Mouse (Mus musculus) liver, embryonic 15.5 days (tissue): ENCODE data around the gene Scin. TPM values are rescaled to one million over a fixed set of nuclear protein-coding genes. Genes with fewer than 3 reads are reported as not detected.
A peak's percentile ranks its signal among the peaks of the same experiment; 100 is the strongest.

ENCODE experiments used
- ATAC-seq: fragments of 200-750 bp; cut with Nextera tagmentation; 2 replicates; pipeline ENCODE4 v1.8.0; 2017; ENCODE audit warnings: moderate number of reproducible peaks, mild to moderate bottlenecking, moderate library complexity; ENCODE audit not compliant: insufficient read depth
- H3K27ac ChIP-seq: fragments of 300-500 bp; sonication (generic); replicated peaks from 2 replicates; pipeline ENCODE4 v1.5.1; 2015; ENCODE audit warnings: mild to moderate bottlenecking, inconsistent platforms
- H3K27me3 ChIP-seq: fragments of 300-500 bp; sonication (generic); 2 replicates; pipeline ENCODE4 v1.6.1; 2015; ENCODE audit warnings: mild to moderate bottlenecking, inconsistent platforms
- H3K36me3 ChIP-seq: fragments of 300-500 bp; sonication (generic); replicated peaks from 2 replicates; pipeline ENCODE4 v1.6.1; 2015; ENCODE audit warnings: moderate library complexity, mild to moderate bottlenecking, inconsistent platforms
- H3K4me1 ChIP-seq: fragments of 300-500 bp; sonication (generic); replicated peaks from 2 replicates; pipeline ENCODE4 v1.6.1; 2015; ENCODE audit warnings: inconsistent platforms
- H3K4me2 ChIP-seq: fragments of 300-500 bp; sonication (generic); 2 replicates; pipeline ENCODE4 v1.6.1; 2015; ENCODE audit warnings: moderate library complexity, mild to moderate bottlenecking, inconsistent platforms
- H3K4me3 ChIP-seq: fragments of 300-500 bp; sonication (generic); replicated peaks from 2 replicates; pipeline ENCODE4 v1.5.1; 2015; ENCODE audit warnings: mild to moderate bottlenecking, inconsistent platforms
- H3K9ac ChIP-seq: fragments of 300-500 bp; sonication (generic); 2 replicates; pipeline ENCODE4 v1.6.1; 2015; ENCODE audit warnings: moderate library complexity, mild to moderate bottlenecking, inconsistent platforms
- H3K9me3 ChIP-seq: fragments of 300-500 bp; sonication (generic); replicated peaks from 2 replicates; pipeline ENCODE4 v1.6.1; 2016; ENCODE audit warnings: inconsistent platforms
- WGBS: fragments of 180-500 bp; shearing (Covaris S2); methylation state at CpG from one replicate; pipeline ENCODE4 v1.1.7; 2015; ENCODE audit warnings: mixed read lengths; ENCODE audit not compliant: insufficient replicate concordance; 5-methylcytosine and 5-hydroxymethylcytosine counted together
- polyA plus RNA-seq: library from polyadenylated mRNA; unstranded; fragments of >200 nt; fragmentation: Nextera tagmentation; extraction: Ambion mirVana; gene quantifications from 2 replicates; pipeline ENCODE4 v1.2.1, GENCODE M21; 2015

Gene Scin
- polyA plus RNA-seq, 1 experiment from 2014 or later = 0.12 TPM

DNA sequence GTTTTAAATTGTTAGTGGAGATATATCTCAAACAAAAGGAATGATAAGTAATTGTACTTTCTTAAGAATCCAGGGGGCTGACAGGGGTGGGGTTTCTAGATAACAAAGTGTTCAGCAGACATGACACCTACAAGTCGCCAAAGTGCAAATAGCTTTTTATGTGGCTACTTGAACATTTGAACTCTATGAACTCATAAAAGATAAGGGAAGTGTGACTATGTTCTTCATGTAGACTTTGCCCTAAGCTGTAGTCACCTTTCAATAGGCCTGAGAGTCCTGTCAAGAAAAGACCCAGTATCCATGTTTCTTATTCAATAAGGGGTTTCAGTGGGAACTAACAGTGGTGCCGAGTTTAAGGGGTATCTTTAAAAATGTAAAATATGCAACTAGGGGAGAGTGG, 110.1 kb downstream of the Scin start:
- Histone ChIP-seq H3K36me3 (no peaks in the 10 kb centered on the region), H3K27ac (no peak overlapping the region), H3K9me3 (no peaks in the 10 kb centered on the region), H3K27me3 (no peaks in the 10 kb centered on the region), H3K4me3 (no peak overlapping the region), H3K4me1 (peaks cover 44% of the 10 kb centered on the region), H3K9ac (no peak overlapping the region), H3K4me2 (no peak overlapping the region)
- 29% methylated on average over 2 of the region's 2 CpGs for WGBS
- no peak for ATAC-seq

DNA sequence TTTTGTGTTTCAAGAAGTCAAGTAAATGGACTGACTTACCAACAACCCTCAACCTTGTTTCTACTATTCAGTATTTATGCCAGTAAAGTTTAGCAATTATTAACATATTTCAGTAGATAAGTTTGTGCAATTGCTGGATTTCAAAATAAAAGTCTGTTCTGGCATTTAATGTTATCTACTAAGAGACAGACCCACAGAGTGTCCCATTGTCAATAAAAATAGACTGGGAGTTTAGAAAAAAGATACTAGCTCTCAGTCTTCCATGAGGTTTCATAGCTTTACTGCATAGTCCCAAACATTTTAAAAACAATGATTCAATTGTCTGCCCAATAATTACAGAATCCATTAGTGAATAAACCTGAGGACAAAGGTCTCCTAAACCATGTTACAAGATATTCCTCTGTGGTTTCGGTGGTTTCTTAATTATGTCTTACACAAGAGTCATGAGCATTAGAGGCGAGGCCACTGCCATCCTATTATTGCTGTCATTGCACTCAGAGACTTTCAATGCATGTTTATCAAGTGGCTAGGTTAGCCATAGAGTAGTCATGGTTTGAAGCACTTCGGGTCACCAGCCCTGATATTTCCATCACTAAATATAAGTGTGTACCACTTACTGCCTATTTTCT, 110.9 kb downstream of the Scin start:
- Histone ChIP-seq H3K9ac (no peak overlapping the region), H3K36me3 (no peaks in the 10 kb centered on the region), H3K4me3 (no peak overlapping the region), H3K9me3 (no peaks in the 10 kb centered on the region), H3K4me2 (no peak overlapping the region), H3K27me3 (no peaks in the 10 kb centered on the region), H3K4me1 (peaks cover 38% of the 10 kb centered on the region), H3K27ac (peak overlapping the region; percentile 46)
- ATAC-seq = no peak
- WGBS = 31% methylated on average over 3 of the region's 3 CpGs

GRCm38 (mm10) chr12:40022344-40022743, 111.7 kb downstream of the Scin start:
- Histone ChIP-seq H3K4me3 (no peak overlapping the region), H3K4me1 (peaks cover 35% of the 10 kb centered on the region), H3K9me3 (no peaks in the 10 kb centered on the region), H3K4me2 (no peak overlapping the region), H3K27ac (no peak overlapping the region; the same call in 1 of the 2 replicates), H3K36me3 (no peaks in the 10 kb centered on the region), H3K27me3 (no peaks in the 10 kb centered on the region), H3K9ac (no peak overlapping the region)
- ATAC-seq = no peak
- WGBS = 56% methylated on average over 3 of the region's 3 CpGs

- Histone ChIP-seq H3K36me3 (no peaks in the 10 kb centered on the region), H3K9me3 (no peaks in the 10 kb centered on the region), H3K9ac (no peak overlapping the region), H3K27ac (no peak overlapping the region), H3K27me3 (no peaks in the 10 kb centered on the region), H3K4me3 (no peak overlapping the region), H3K4me1 (peaks cover 23% of the 10 kb centered on the region), H3K4me2 (peak overlapping the region; percentile 36; the same call in 1 of the 2 replicates)
- ATAC-seq = no peak
- 55% methylated on average over 6 of the region's 6 CpGs for WGBS
Observed at GRCm38 (mm10) chr12:40017955-40018505, 116.0 kb downstream of the Scin start.

- Histone ChIP-seq H3K36me3 (no peaks in the 10 kb centered on the region), H3K4me2 (peak overlapping the region; percentile 70), H3K9ac (peak overlapping the region; percentile 42), H3K27me3 (no peaks in the 10 kb centered on the region), H3K27ac (peak overlapping the region; percentile 55), H3K9me3 (no peaks in the 10 kb centered on the region), H3K4me3 (peak overlapping the region; percentile 47), H3K4me1 (peaks cover 14% of the 10 kb centered on the region)
- ATAC-seq = peak; percentile 88
- 10% methylated on average over 19 of the region's 19 CpGs for WGBS
Observed at GRCm38 (mm10) chr12:40016648-40017460, 117.2 kb downstream of the Scin start.

- Histone ChIP-seq H3K9ac (no peak overlapping the region), H3K4me2 (no peak overlapping the region), H3K9me3 (no peaks in the 10 kb centered on the region), H3K4me3 (no peak overlapping the region), H3K4me1 (peaks cover 14% of the 10 kb centered on the region), H3K36me3 (no peaks in the 10 kb centered on the region), H3K27ac (peak overlapping the region; percentile 55), H3K27me3 (no peaks in the 10 kb centered on the region)
- no peak for ATAC-seq
- 76% methylated on average over 9 of the region's 9 CpGs for WGBS
Observed at GRCm38 (mm10) chr12:40016068-40016467, 118.0 kb downstream of the Scin start.

GRCm38 (mm10) chr12:40009866-40010265, 124.2 kb downstream of the Scin start:
- no peak overlapping the region for H3K27ac ChIP-seq
- H3K4me1 ChIP-seq = no peaks in the 10 kb centered on the region
- WGBS = 46% methylated on average over 2 of the region's 2 CpGs

More at GRCm38 (mm10) chr12:40009866-40010265, 124.2 kb downstream of the Scin start:
- no peak overlapping the region for H3K9ac ChIP-seq
- ATAC-seq = no peak
- no peaks in the 10 kb centered on the region for H3K9me3 ChIP-seq
- no peak overlapping the region for H3K4me2 ChIP-seq
- H3K36me3 ChIP-seq = no peaks in the 10 kb centered on the region
- H3K27me3 ChIP-seq = no peaks in the 10 kb centered on the region
- no peak overlapping the region for H3K4me3 ChIP-seq

Other genes starting within 250 kb of the Scin start
- 81.6 and 91.3 TPM in 2 replicates for gene Arl4a, start 96.2 kb downstream of the Scin start, polyA plus RNA-seq
- gene Lsmem1, start 65.3 kb upstream of the Scin start, polyA plus RNA-seq = 0.09 TPM in 1 of 2 replicates, not detected in the other
- gene Ifrd1, start 114.3 kb upstream of the Scin start, polyA plus RNA-seq = 38.4 and 43.8 TPM in 2 replicates